Mouse (Mus musculus) lung, embryonic 16.5 days (tissue): ENCODE results near the gene Rexo5. TPM values are rescaled to one million over a fixed set of nuclear protein-coding genes. Genes with fewer than 3 reads are reported as not detected.

Experiments
- ATAC-seq: fragments of 200-750 bp; cut with Nextera tagmentation; 2 replicates; pipeline ENCODE4 v1.8.0; 2017; ENCODE audit warnings: low read depth, mild to moderate bottlenecking, moderate library complexity
- H3K27ac ChIP-seq: fragments of 300-500 bp; sonication (generic); 2 replicates; pipeline ENCODE4 v1.5.1; 2014; ENCODE audit warnings: mild to moderate bottlenecking, control low read depth, low read length
- H3K27me3 ChIP-seq: fragments of 300-500 bp; sonication (generic); 2 replicates; pipeline ENCODE4 v1.6.1; 2014; ENCODE audit warnings: low read depth, low read length, mixed read lengths; ENCODE audit not compliant: control insufficient read depth, insufficient read depth
- H3K36me3 ChIP-seq: fragments of 300-500 bp; sonication (generic); 2 replicates; pipeline ENCODE4 v1.6.1; 2014; ENCODE audit warnings: low read length; ENCODE audit not compliant: control insufficient read depth, insufficient read depth
- H3K4me1 ChIP-seq: fragments of 300-500 bp; sonication (generic); replicated peaks from 2 replicates; pipeline ENCODE4 v1.6.1; 2014; ENCODE audit warnings: low read length, mixed read lengths; ENCODE audit not compliant: control insufficient read depth, insufficient read depth
- H3K4me2 ChIP-seq: fragments of 300-500 bp; sonication (generic); 2 replicates; pipeline ENCODE4 v1.6.1; 2014; ENCODE audit warnings: low read depth, low read length, control low read depth
- H3K4me3 ChIP-seq: fragments of 300-500 bp; sonication (generic); 2 replicates; pipeline ENCODE4 v1.5.1; 2014; ENCODE audit warnings: mild to moderate bottlenecking, low read length, control low read depth
- H3K9ac ChIP-seq: fragments of 300-500 bp; sonication (generic); 2 replicates; pipeline ENCODE4 v1.6.1; 2014; ENCODE audit warnings: low read length, control low read depth
- H3K9me3 ChIP-seq: fragments of 300-500 bp; sonication (generic); 2 replicates; pipeline ENCODE4 v1.6.1; 2016; ENCODE audit warnings: low read length; ENCODE audit not compliant: control insufficient read depth
- WGBS: fragments of 180-500 bp; shearing (Covaris S2); extraction: QIAGEN DNeasy Blood & Tissue Kit; methylation state at CpG from one replicate; pipeline ENCODE4 v1.1.7; 2014; 5-methylcytosine and 5-hydroxymethylcytosine counted together
- polyA plus RNA-seq: library from polyadenylated mRNA; unstranded; fragments of >200 nt; fragmentation: Nextera tagmentation; extraction: Ambion mirVana; gene quantifications from 2 replicates; pipeline ENCODE4 v1.2.1, GENCODE M21; 2015

Rexo5 gene
- 26.2 and 29.1 TPM in 2 replicates for polyA plus RNA-seq

- Histone ChIP-seq H3K4me2 (peak within 1 kb of the TSS; percentile 85), H3K9ac (peak within 1 kb of the TSS; percentile 77), H3K27ac (peak within 1 kb of the TSS; percentile 76), H3K4me1 (peaks cover 2% of the 10 kb centered on the region), H3K36me3 (peaks cover 4% of the 10 kb centered on the region; the same call in 1 of the 2 replicates), H3K9me3 (no peaks in the 10 kb centered on the region), H3K4me3 (peak within 1 kb of the TSS; percentile 70), H3K27me3 (no peaks in the 10 kb centered on the region)
- peak; percentile 100 for ATAC-seq
- under 1% methylated on average over 53 of the region's 53 CpGs for WGBS
Measured at GRCm38 (mm10) chr7:119793586-119794250, at the start of gene Rexo5, which contains the start of gene Eri2. Gene Rexo5, plus strand, starts transcription at chr7:119794006. Gene Eri2, minus strand, starts transcription at chr7:119794058.

- H3K9ac ChIP-seq = no peak overlapping the region; the same call in 1 of the 2 replicates
- 0 out of 2 replicates have a peak, but pooled peaks have one; percentile 45 for ATAC-seq
- H3K4me2 ChIP-seq = peak overlapping the region; percentile 48
- H3K36me3 ChIP-seq = no peaks in the 10 kb centered on the region
- peak overlapping the region; percentile 20 for H3K4me3 ChIP-seq
- WGBS = 7% methylated on average over 34 of the region's 34 CpGs
- no peaks in the 10 kb centered on the region for H3K9me3 ChIP-seq
- no peaks in the 10 kb centered on the region for H3K4me1 ChIP-seq
- H3K27me3 ChIP-seq = no peaks in the 10 kb centered on the region
- no peak overlapping the region for H3K27ac ChIP-seq
Measured at GRCm38 (mm10) chr7:119744321-119744720, 49.5 kb upstream of the Rexo5 start.

- Histone ChIP-seq H3K4me1 (no peaks in the 10 kb centered on the region), H3K4me2 (no peak overlapping the region), H3K36me3 (no peaks in the 10 kb centered on the region), H3K27ac (no peak overlapping the region), H3K27me3 (no peaks in the 10 kb centered on the region), H3K9me3 (no peaks in the 10 kb centered on the region), H3K4me3 (no peak overlapping the region), H3K9ac (no peak overlapping the region)
- ATAC-seq = no peak
- WGBS = 59% methylated on average over 1 of the region's 1 CpGs
Measured at GRCm38 (mm10) chr7:119745869-119746268, 47.9 kb upstream of the Rexo5 start.

- no peaks in the 10 kb centered on the region for H3K9me3 ChIP-seq
- no peaks in the 10 kb centered on the region for H3K27me3 ChIP-seq
- no peak overlapping the region for H3K9ac ChIP-seq
- H3K4me1 ChIP-seq = no peaks in the 10 kb centered on the region
- H3K27ac ChIP-seq = no peak overlapping the region
- no peak overlapping the region for H3K4me3 ChIP-seq
- 66% methylated on average over 2 of the region's 2 CpGs for WGBS
- ATAC-seq = no peak
- H3K36me3 ChIP-seq = no peaks in the 10 kb centered on the region
- no peak overlapping the region for H3K4me2 ChIP-seq
Measured at GRCm38 (mm10) chr7:119748761-119749160, 45.0 kb upstream of the Rexo5 start.

- Histone ChIP-seq H3K4me2 (no peak overlapping the region), H3K36me3 (no peaks in the 10 kb centered on the region), H3K4me1 (no peaks in the 10 kb centered on the region), H3K27ac (no peak overlapping the region), H3K4me3 (no peak overlapping the region), H3K9ac (no peak overlapping the region), H3K9me3 (no peaks in the 10 kb centered on the region), H3K27me3 (no peaks in the 10 kb centered on the region)
- ATAC-seq = no peak
- WGBS = 47% methylated on average over 2 of the region's 2 CpGs
Measured at GRCm38 (mm10) chr7:119749942-119750341, 43.9 kb upstream of the Rexo5 start.

- WGBS = 86% methylated on average over 1 of the region's 1 CpGs
- Histone ChIP-seq H3K9me3 (no peaks in the 10 kb centered on the region), H3K4me3 (no peak overlapping the region), H3K4me1 (no peaks in the 10 kb centered on the region), H3K27me3 (no peaks in the 10 kb centered on the region), H3K27ac (no peak overlapping the region), H3K9ac (no peak overlapping the region), H3K36me3 (no peaks in the 10 kb centered on the region), H3K4me2 (no peak overlapping the region)
- ATAC-seq = no peak
Measured at GRCm38 (mm10) chr7:119753696-119754095, 40.1 kb upstream of the Rexo5 start.

GRCm38 (mm10) chr7:119760527-119760951, 33.3 kb upstream of the Rexo5 start, which contains the start of gene Acsm3:
Gene Acsm3, plus strand, starts transcription at chr7:119760923.
- Histone ChIP-seq H3K27me3 (no peaks in the 10 kb centered on the region), H3K9ac (no peak within 1 kb of the TSS), H3K4me1 (no peaks in the 10 kb centered on the region), H3K27ac (no peak within 1 kb of the TSS), H3K36me3 (no peaks in the 10 kb centered on the region), H3K4me3 (no peak within 1 kb of the TSS), H3K4me2 (no peak within 1 kb of the TSS), H3K9me3 (no peaks in the 10 kb centered on the region)
- WGBS = 35% methylated on average over 11 of the region's 11 CpGs
- no peak for ATAC-seq

GRCm38 (mm10) chr7:119762166-119762697, 31.6 kb upstream of the Rexo5 start:
- Histone ChIP-seq H3K4me2 (no peak overlapping the region), H3K9ac (no peak overlapping the region), H3K4me3 (no peak overlapping the region), H3K4me1 (no peaks in the 10 kb centered on the region), H3K36me3 (no peaks in the 10 kb centered on the region), H3K9me3 (no peaks in the 10 kb centered on the region), H3K27ac (no peak overlapping the region), H3K27me3 (no peaks in the 10 kb centered on the region)
- no peak for ATAC-seq
- 30% methylated on average over 4 of the region's 4 CpGs for whole genome bisulfite sequencing

- 96% methylated on average over 3 of the region's 3 CpGs for WGBS
- no peak overlapping the region for H3K9ac ChIP-seq
- H3K36me3 ChIP-seq = no peaks in the 10 kb centered on the region
- no peak overlapping the region for H3K4me2 ChIP-seq
- no peaks in the 10 kb centered on the region for H3K27me3 ChIP-seq
- no peaks in the 10 kb centered on the region for H3K4me1 ChIP-seq
- no peak for ATAC-seq
- no peak overlapping the region for H3K4me3 ChIP-seq
- no peaks in the 10 kb centered on the region for H3K9me3 ChIP-seq
- H3K27ac ChIP-seq = no peak overlapping the region
Measured at GRCm38 (mm10) chr7:119764377-119764776, 29.4 kb upstream of the Rexo5 start.
